Mouse (Mus musculus) cortical plate, adult 2 months (tissue): ENCODE measurements around the gene Fam189b.

Experiments
- CTCF ChIP-seq: fragments of 200-500 bp; IDR thresholded peaks from 2 replicates; pipeline ENCODE4 v1.5.1; 2011; ENCODE audit warnings: mild to moderate bottlenecking, control low read depth, low read length; ENCODE audit not compliant: insufficient read depth; ENCODE audit errors: extremely low read depth
- POLR2A ChIP-seq: fragments of 200-500 bp; IDR thresholded peaks from 2 replicates; pipeline ENCODE4 v1.6.1; 2011; ENCODE audit warnings: mild to moderate bottlenecking, low read length, control low read depth; ENCODE audit not compliant: insufficient read depth; ENCODE audit errors: extremely low read depth

DNA sequence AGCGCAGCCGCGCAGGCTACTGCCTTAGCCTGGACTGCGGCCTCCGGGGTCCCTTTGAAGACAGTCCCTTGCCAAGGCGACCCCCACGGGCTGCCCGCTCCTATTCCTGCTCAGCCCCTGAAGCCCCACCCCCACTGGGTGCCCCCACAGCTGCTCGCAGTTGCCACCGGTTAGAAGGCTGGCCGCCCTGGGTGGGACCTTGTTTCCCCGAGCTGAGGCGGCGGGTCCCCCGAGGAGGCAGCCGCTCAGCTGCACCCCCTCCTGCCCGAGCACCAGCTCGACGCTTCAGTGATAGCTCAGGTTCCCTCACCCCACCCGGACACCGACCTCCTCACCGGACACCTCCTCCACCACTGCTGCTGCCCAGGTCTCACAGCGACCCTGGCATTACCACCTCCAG, 4.3 kb downstream of the Fam189b start:
- TF ChIP-seq CTCF (no peak), POLR2A (no peak)
